Mouse (Mus musculus): ENCODE measurements around the gene Mylip. TPM values are rescaled to one million over a fixed set of nuclear protein-coding genes. Genes with fewer than 3 reads are reported as not detected.
A peak's percentile ranks its signal among the peaks of the same experiment; 100 is the strongest.

The Mylip gene
- polyA plus RNA-seq, 1 experiment from 2014 or later: 5.3 TPM

GRCm38 (mm10) chr13:45358676-45359323 lies 30.7 kb upstream of the Mylip start:
- WGBS: 42% methylated on average over 13 of the region's 13 CpGs
- H3K27ac ChIP-seq (ENCODE audit: low read depth): no peak overlapping the region

DNA sequence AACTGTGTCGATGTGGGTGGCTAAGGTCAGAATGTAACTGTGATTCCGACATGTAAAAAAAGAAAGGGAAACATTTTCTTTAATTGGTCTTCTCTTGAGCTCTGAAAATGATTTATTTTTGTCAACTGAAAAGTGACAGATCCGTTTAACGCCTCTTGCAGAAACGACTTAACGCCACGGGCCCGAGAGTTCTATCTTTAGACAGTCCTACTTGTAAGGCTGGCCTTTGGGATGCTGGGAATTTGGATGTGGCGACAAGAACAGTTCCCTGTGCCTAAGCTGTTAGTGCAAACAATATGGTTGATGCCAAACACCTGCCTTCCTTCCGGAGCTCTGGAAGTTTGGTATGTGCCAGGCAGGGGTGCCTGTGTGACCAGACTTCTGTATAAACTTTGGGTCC lies 23.8 kb upstream of the Mylip start:
- no peak for DNase-seq (ENCODE audit: low spot score)
- H3K27me3 ChIP-seq (replicated peaks; ENCODE audit: control insufficient read depth, insufficient read depth, low read length): no peaks in the 10 kb centered on the region
- H3K4me2 ChIP-seq (ENCODE audit: low read length): no peak overlapping the region
- no peak for ATAC-seq (replicated peaks; ENCODE audit: low FRiP score, low TSS enrichment, low read depth)
- no peak overlapping the region for H3K9ac ChIP-seq (ENCODE audit: low read length)
- no peaks in the 10 kb centered on the region for H3K36me3 ChIP-seq (ENCODE audit: control insufficient read depth, insufficient read depth, low read length)
- 75% methylated on average over 10 of the region's 10 CpGs for WGBS
- H3K27ac ChIP-seq (ENCODE audit: low read depth): no peak overlapping the region
- no peaks in the 10 kb centered on the region for H3K4me1 ChIP-seq (replicated peaks; ENCODE audit: control insufficient read depth, insufficient read depth, low read length)
- H3K4me3 ChIP-seq (ENCODE audit: low read depth, low read length): no peak overlapping the region
- no peaks in the 10 kb centered on the region for H3K9me3 ChIP-seq (ENCODE audit: control insufficient read depth, low read length)

More at GRCm38 (mm10) chr13:45358676-45359323, 30.7 kb upstream of the Mylip start:
- no peaks in the 10 kb centered on the region for H3K9me3 ChIP-seq (ENCODE audit: control insufficient read depth, low read length)
- H3K4me2 ChIP-seq (ENCODE audit: low read length): no peak overlapping the region
- ATAC-seq (replicated peaks; ENCODE audit: low FRiP score, low TSS enrichment, low read depth) (no peak), DNase-seq (ENCODE audit: low spot score) (no peak)
- no peaks in the 10 kb centered on the region for H3K36me3 ChIP-seq (ENCODE audit: control insufficient read depth, insufficient read depth, low read length)
- H3K9ac ChIP-seq (ENCODE audit: low read length): no peak overlapping the region
- H3K4me1 ChIP-seq (replicated peaks; ENCODE audit: control insufficient read depth, insufficient read depth, low read length): no peaks in the 10 kb centered on the region; the same call in 1 of the 2 replicates
- no peaks in the 10 kb centered on the region for H3K27me3 ChIP-seq (replicated peaks; ENCODE audit: control insufficient read depth, insufficient read depth, low read length)
- no peak overlapping the region for H3K4me3 ChIP-seq (ENCODE audit: low read depth, low read length)

- H3K4me1 ChIP-seq (replicated peaks; ENCODE audit: control insufficient read depth, insufficient read depth, low read length): no peaks in the 10 kb centered on the region
- H3K4me2 ChIP-seq (ENCODE audit: low read length): no peak overlapping the region
- no peaks in the 10 kb centered on the region for H3K36me3 ChIP-seq (ENCODE audit: control insufficient read depth, insufficient read depth, low read length)
- no peak overlapping the region for H3K4me3 ChIP-seq (ENCODE audit: low read depth, low read length)
- DNase-seq (ENCODE audit: low spot score) (no peak), ATAC-seq (replicated peaks; ENCODE audit: low FRiP score, low TSS enrichment, low read depth) (no peak)
- 65% methylated on average over 2 of the region's 2 CpGs for WGBS
- no peak overlapping the region for H3K27ac ChIP-seq (ENCODE audit: low read depth)
- no peaks in the 10 kb centered on the region for H3K9me3 ChIP-seq (ENCODE audit: control insufficient read depth, low read length)
- no peak overlapping the region for H3K9ac ChIP-seq (ENCODE audit: low read length)
- H3K27me3 ChIP-seq (replicated peaks; ENCODE audit: control insufficient read depth, insufficient read depth, low read length): no peaks in the 10 kb centered on the region
Measured at GRCm38 (mm10) chr13:45371673-45372072, 17.9 kb upstream of the Mylip start.

DNA sequence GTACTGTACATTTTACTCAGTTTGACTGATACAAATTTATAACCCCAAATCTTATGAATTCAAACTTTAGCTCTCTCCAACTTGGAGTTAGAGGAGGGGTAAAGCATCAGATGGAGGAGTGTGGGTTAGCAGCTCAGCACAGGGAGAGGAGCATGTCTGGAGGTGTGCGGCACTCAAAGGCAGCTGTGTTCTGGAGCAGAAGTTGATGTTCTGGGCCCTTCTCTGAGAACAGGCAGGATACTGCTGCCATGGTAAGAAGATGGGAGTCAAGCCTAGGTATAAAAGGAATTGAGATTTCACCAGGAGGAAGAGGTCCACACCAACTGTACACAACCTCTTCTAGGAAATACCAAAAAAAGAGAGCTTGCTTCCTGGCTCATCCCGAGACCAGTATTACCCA lies 17.1 kb upstream of the Mylip start:
- Histone ChIP-seq H3K4me2 (ENCODE audit: low read length) (no peak overlapping the region), H3K27ac (ENCODE audit: low read depth) (no peak overlapping the region), H3K4me1 (replicated peaks; ENCODE audit: control insufficient read depth, insufficient read depth, low read length) (no peaks in the 10 kb centered on the region), H3K9ac (ENCODE audit: low read length) (no peak overlapping the region), H3K27me3 (replicated peaks; ENCODE audit: control insufficient read depth, insufficient read depth, low read length) (no peaks in the 10 kb centered on the region), H3K4me3 (ENCODE audit: low read depth, low read length) (no peak overlapping the region), H3K36me3 (ENCODE audit: control insufficient read depth, insufficient read depth, low read length) (no peaks in the 10 kb centered on the region), H3K9me3 (ENCODE audit: control insufficient read depth, low read length) (no peaks in the 10 kb centered on the region)
- DNase-seq (ENCODE audit: low spot score) (no peak), ATAC-seq (replicated peaks; ENCODE audit: low FRiP score, low TSS enrichment, low read depth) (no peak)
- WGBS: 89% methylated on average over 2 of the region's 2 CpGs

DNA sequence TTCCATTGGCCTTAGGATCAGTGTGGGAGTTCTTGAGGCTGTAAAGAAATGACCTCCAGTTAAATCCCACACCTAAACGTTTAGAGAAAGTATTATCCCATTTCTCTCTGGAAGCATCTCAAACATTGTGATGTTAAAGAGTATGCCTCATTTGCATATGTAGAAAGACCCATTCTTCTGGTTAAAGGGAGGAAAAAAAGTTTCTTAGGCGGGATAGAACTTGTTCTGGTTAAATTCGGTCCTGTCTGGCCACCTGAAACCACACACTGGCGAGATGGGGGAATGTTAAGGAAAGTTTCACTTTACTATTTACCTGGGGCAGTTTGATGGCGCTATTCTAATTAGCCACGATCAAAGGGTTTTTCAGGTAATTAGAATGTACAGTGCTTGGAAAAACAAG lies 14.7 kb upstream of the Mylip start:
- 52% methylated on average over 6 of the region's 6 CpGs for WGBS
- Histone ChIP-seq H3K9ac (ENCODE audit: low read length) (no peak overlapping the region), H3K4me1 (replicated peaks; ENCODE audit: control insufficient read depth, insufficient read depth, low read length) (no peaks in the 10 kb centered on the region), H3K27ac (ENCODE audit: low read depth) (no peak overlapping the region), H3K36me3 (ENCODE audit: control insufficient read depth, insufficient read depth, low read length) (no peaks in the 10 kb centered on the region), H3K4me2 (ENCODE audit: low read length) (no peak overlapping the region), H3K27me3 (replicated peaks; ENCODE audit: control insufficient read depth, insufficient read depth, low read length) (no peaks in the 10 kb centered on the region), H3K9me3 (ENCODE audit: control insufficient read depth, low read length) (no peaks in the 10 kb centered on the region), H3K4me3 (ENCODE audit: low read depth, low read length) (no peak overlapping the region)
- ATAC-seq (replicated peaks; ENCODE audit: low FRiP score, low TSS enrichment, low read depth) (no peak), DNase-seq (ENCODE audit: low spot score) (no peak)

DNA sequence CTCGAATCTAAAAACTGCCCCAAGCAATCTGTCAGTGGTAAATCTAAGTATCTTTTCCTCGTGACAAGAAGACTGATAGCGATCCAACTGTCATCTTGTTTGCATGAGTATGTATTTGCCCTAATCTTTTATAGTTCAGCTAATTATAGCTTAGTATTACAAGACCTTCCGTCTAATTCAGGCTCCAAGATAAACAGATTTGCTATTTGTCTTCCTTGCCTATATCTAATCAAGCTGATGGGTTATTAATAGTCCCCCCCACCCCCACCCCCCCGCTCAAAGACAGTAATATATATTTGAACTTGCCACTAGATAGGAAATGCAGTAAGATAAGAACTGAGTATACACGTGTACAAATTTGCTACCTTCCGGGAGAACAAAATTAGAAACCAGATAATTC lies 7.3 kb upstream of the Mylip start:
- Histone ChIP-seq H3K27me3 (replicated peaks; ENCODE audit: control insufficient read depth, insufficient read depth, low read length) (no peaks in the 10 kb centered on the region), H3K9ac (ENCODE audit: low read length) (no peak overlapping the region), H3K36me3 (ENCODE audit: control insufficient read depth, insufficient read depth, low read length) (no peaks in the 10 kb centered on the region), H3K27ac (ENCODE audit: low read depth) (no peak overlapping the region), H3K9me3 (ENCODE audit: control insufficient read depth, low read length) (no peaks in the 10 kb centered on the region), H3K4me2 (ENCODE audit: low read length) (no peak overlapping the region), H3K4me1 (replicated peaks; ENCODE audit: control insufficient read depth, insufficient read depth, low read length) (no peaks in the 10 kb centered on the region), H3K4me3 (ENCODE audit: low read depth, low read length) (no peak overlapping the region)
- no peak for DNase-seq (ENCODE audit: low spot score)
- WGBS: 61% methylated on average over 7 of the region's 7 CpGs
- no peak for ATAC-seq (replicated peaks; ENCODE audit: low FRiP score, low TSS enrichment, low read depth)

DNA sequence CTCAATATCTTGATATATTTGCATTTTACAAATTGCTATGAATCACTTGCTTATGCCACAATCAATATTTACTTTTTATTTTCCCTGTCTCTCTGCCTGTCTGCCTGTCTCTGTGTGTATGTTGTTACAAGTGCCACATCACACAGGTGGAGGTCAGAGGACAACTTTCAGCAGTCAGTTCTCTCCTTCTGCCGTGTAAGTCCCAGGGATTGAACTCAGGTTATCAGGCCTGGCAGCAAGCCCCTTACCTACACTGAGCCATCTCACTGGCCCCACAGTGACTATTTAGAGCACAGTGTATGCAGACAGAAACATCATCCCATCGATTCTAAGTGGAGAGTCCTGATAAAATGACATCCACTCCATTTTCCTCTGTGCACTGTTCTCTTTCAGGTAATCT lies 4.9 kb upstream of the Mylip start:
- no peak overlapping the region for H3K27ac ChIP-seq (ENCODE audit: low read depth)
- DNase-seq (ENCODE audit: low spot score) (peak; percentile 21), ATAC-seq (replicated peaks; ENCODE audit: low FRiP score, low TSS enrichment, low read depth) (no peak)
- 80% methylated on average over 2 of the region's 2 CpGs for WGBS
- no peaks in the 10 kb centered on the region for H3K9me3 ChIP-seq (ENCODE audit: control insufficient read depth, low read length)
- H3K4me2 ChIP-seq (ENCODE audit: low read length): no peak overlapping the region
- no peaks in the 10 kb centered on the region for H3K36me3 ChIP-seq (ENCODE audit: control insufficient read depth, insufficient read depth, low read length)
- H3K4me1 ChIP-seq (replicated peaks; ENCODE audit: control insufficient read depth, insufficient read depth, low read length): peaks cover 4% of the 10 kb centered on the region
- H3K27me3 ChIP-seq (replicated peaks; ENCODE audit: control insufficient read depth, insufficient read depth, low read length): no peaks in the 10 kb centered on the region
- no peak overlapping the region for H3K4me3 ChIP-seq (ENCODE audit: low read depth, low read length)
- no peak overlapping the region for H3K9ac ChIP-seq (ENCODE audit: low read length)

GRCm38 (mm10) chr13:45385521-45385920 lies 4.0 kb upstream of the Mylip start:
- Histone ChIP-seq H3K4me1 (replicated peaks; ENCODE audit: control insufficient read depth, insufficient read depth, low read length) (peaks cover 8% of the 10 kb centered on the region), H3K36me3 (ENCODE audit: control insufficient read depth, insufficient read depth, low read length) (no peaks in the 10 kb centered on the region), H3K9ac (ENCODE audit: low read length) (no peak overlapping the region), H3K4me2 (ENCODE audit: low read length) (no peak overlapping the region), H3K9me3 (ENCODE audit: control insufficient read depth, low read length) (no peaks in the 10 kb centered on the region), H3K27ac (ENCODE audit: low read depth) (no peak overlapping the region), H3K27me3 (replicated peaks; ENCODE audit: control insufficient read depth, insufficient read depth, low read length) (no peaks in the 10 kb centered on the region), H3K4me3 (ENCODE audit: low read depth, low read length) (no peak overlapping the region)
- DNase-seq (ENCODE audit: low spot score) (peak; percentile 45), ATAC-seq (replicated peaks; ENCODE audit: low FRiP score, low TSS enrichment, low read depth) (no peak)
- WGBS: 85% methylated on average over 6 of the region's 6 CpGs

- H3K4me1 ChIP-seq (replicated peaks; ENCODE audit: control insufficient read depth, insufficient read depth, low read length): peaks cover 13% of the 10 kb centered on the region
- H3K9me3 ChIP-seq (ENCODE audit: control insufficient read depth, low read length): no peaks in the 10 kb centered on the region
- no peaks in the 10 kb centered on the region for H3K27me3 ChIP-seq (replicated peaks; ENCODE audit: control insufficient read depth, insufficient read depth, low read length)
- H3K27ac ChIP-seq (ENCODE audit: low read depth): no peak overlapping the region
- no peak overlapping the region for H3K4me3 ChIP-seq (ENCODE audit: low read depth, low read length)
- H3K4me2 ChIP-seq (ENCODE audit: low read length): no peak overlapping the region
- WGBS: 81% methylated on average over 14 of the region's 14 CpGs
- H3K36me3 ChIP-seq (ENCODE audit: control insufficient read depth, insufficient read depth, low read length): no peaks in the 10 kb centered on the region
- ATAC-seq (replicated peaks; ENCODE audit: low FRiP score, low TSS enrichment, low read depth) (no peak), DNase-seq (ENCODE audit: low spot score) (peak; percentile 16)
- no peak overlapping the region for H3K9ac ChIP-seq (ENCODE audit: low read length)
Measured at GRCm38 (mm10) chr13:45386253-45386652, 3.3 kb upstream of the Mylip start.

Data from intestine, embryonic 14.5 days (tissue).